Mouse (Mus musculus): ENCODE measurements around the gene Lpar5. TPM values are rescaled to one million over a fixed set of nuclear protein-coding genes. Genes with fewer than 3 reads are reported as not detected.
A peak's percentile ranks its signal among the peaks of the same experiment; 100 is the strongest.
"Not testable (repeated sequence)": the region's sequence is repeated elsewhere in the genome, so short reads cannot be mapped to it uniquely, and the experiment has no call there.

The Lpar5 gene
- 8.0 and 8.8 TPM in 2 replicates for total RNA-seq (2017)

GRCm38 (mm10) chr6:125067571-125067995 is at the start of gene Lpar5:
Lpar5 (plus strand) TSS chr6:125067920.
- ATAC-seq (replicated peaks in 1 of 2; ENCODE audit: insufficient read depth in 1 of 2, low FRiP score in 2 of 2, low TSS enrichment in 1 of 2, low read depth in 1 of 2, poor library complexity in 2 of 2, severe bottlenecking in 2 of 2): no peak

- ATAC-seq (replicated peaks in 1 of 2; ENCODE audit: insufficient read depth in 1 of 2, low FRiP score in 2 of 2, low TSS enrichment in 1 of 2, low read depth in 1 of 2, poor library complexity in 2 of 2, severe bottlenecking in 2 of 2): peak; percentile 65 to 86
Observed at GRCm38 (mm10) chr6:125030532-125030931, 37.2 kb upstream of the Lpar5 start.

- no peak for ATAC-seq (replicated peaks in 1 of 2; ENCODE audit: insufficient read depth in 1 of 2, low FRiP score in 2 of 2, low TSS enrichment in 1 of 2, low read depth in 1 of 2, poor library complexity in 2 of 2, severe bottlenecking in 2 of 2)
Observed at GRCm38 (mm10) chr6:125031604-125032003, 36.1 kb upstream of the Lpar5 start.

GRCm38 (mm10) chr6:125038666-125039065 is 29.1 kb upstream of the Lpar5 start:
- ATAC-seq (replicated peaks in 1 of 2; ENCODE audit: insufficient read depth in 1 of 2, low FRiP score in 2 of 2, low TSS enrichment in 1 of 2, low read depth in 1 of 2, poor library complexity in 2 of 2, severe bottlenecking in 2 of 2): no peak

- ATAC-seq (replicated peaks in 1 of 2; ENCODE audit: insufficient read depth in 1 of 2, low FRiP score in 2 of 2, low TSS enrichment in 1 of 2, low read depth in 1 of 2, poor library complexity in 2 of 2, severe bottlenecking in 2 of 2): no peak; a peak in 1 of 4 replicates
Observed at GRCm38 (mm10) chr6:125039131-125039530, 28.6 kb upstream of the Lpar5 start.

- ATAC-seq (replicated peaks in 1 of 2; ENCODE audit: insufficient read depth in 1 of 2, low FRiP score in 2 of 2, low TSS enrichment in 1 of 2, low read depth in 1 of 2, poor library complexity in 2 of 2, severe bottlenecking in 2 of 2): peak; percentile 92 to 95
Observed at GRCm38 (mm10) chr6:125039533-125040153, 28.1 kb upstream of the Lpar5 start, which contains the start of gene Ing4. Ing4 (plus strand) TSS chr6:125039760.

GRCm38 (mm10) chr6:125040221-125040620 is 27.5 kb upstream of the Lpar5 start:
- no peak for ATAC-seq (replicated peaks in 1 of 2; ENCODE audit: insufficient read depth in 1 of 2, low FRiP score in 2 of 2, low TSS enrichment in 1 of 2, low read depth in 1 of 2, poor library complexity in 2 of 2, severe bottlenecking in 2 of 2)

- peak in 1 of 2 experiments; percentile 47; a peak in 1 of 4 replicates for ATAC-seq (replicated peaks in 1 of 2; ENCODE audit: insufficient read depth in 1 of 2, low FRiP score in 2 of 2, low TSS enrichment in 1 of 2, low read depth in 1 of 2, poor library complexity in 2 of 2, severe bottlenecking in 2 of 2)
Observed at GRCm38 (mm10) chr6:125041047-125041446, 26.7 kb upstream of the Lpar5 start.

GRCm38 (mm10) chr6:125042081-125042480 is 25.6 kb upstream of the Lpar5 start:
- ATAC-seq (replicated peaks in 1 of 2; ENCODE audit: insufficient read depth in 1 of 2, low FRiP score in 2 of 2, low TSS enrichment in 1 of 2, low read depth in 1 of 2, poor library complexity in 2 of 2, severe bottlenecking in 2 of 2): no peak

- peak; percentile 63 to 78 for ATAC-seq (replicated peaks in 1 of 2; ENCODE audit: insufficient read depth in 1 of 2, low FRiP score in 2 of 2, low TSS enrichment in 1 of 2, low read depth in 1 of 2, poor library complexity in 2 of 2, severe bottlenecking in 2 of 2)
Observed at GRCm38 (mm10) chr6:125046691-125047090, 21.0 kb upstream of the Lpar5 start.

GRCm38 (mm10) chr6:125049678-125050077 is 18.0 kb upstream of the Lpar5 start, which contains the start of gene Acrbp:
Acrbp (plus strand) TSS chr6:125049689.
- ATAC-seq (replicated peaks in 1 of 2; ENCODE audit: insufficient read depth in 1 of 2, low FRiP score in 2 of 2, low TSS enrichment in 1 of 2, low read depth in 1 of 2, poor library complexity in 2 of 2, severe bottlenecking in 2 of 2): no peak

- ATAC-seq (replicated peaks in 1 of 2; ENCODE audit: insufficient read depth in 1 of 2, low FRiP score in 2 of 2, low TSS enrichment in 1 of 2, low read depth in 1 of 2, poor library complexity in 2 of 2, severe bottlenecking in 2 of 2): no peak
Observed at GRCm38 (mm10) chr6:125051237-125051636, 16.5 kb upstream of the Lpar5 start.

GRCm38 (mm10) chr6:125061493-125061892 is 6.2 kb upstream of the Lpar5 start:
- ATAC-seq (replicated peaks in 1 of 2; ENCODE audit: insufficient read depth in 1 of 2, low FRiP score in 2 of 2, low TSS enrichment in 1 of 2, low read depth in 1 of 2, poor library complexity in 2 of 2, severe bottlenecking in 2 of 2): no peak

- no peak for ATAC-seq (replicated peaks in 1 of 2; ENCODE audit: insufficient read depth in 1 of 2, low FRiP score in 2 of 2, low TSS enrichment in 1 of 2, low read depth in 1 of 2, poor library complexity in 2 of 2, severe bottlenecking in 2 of 2)
Observed at GRCm38 (mm10) chr6:125062511-125062910, 5.2 kb upstream of the Lpar5 start.

- ATAC-seq (replicated peaks in 1 of 2; ENCODE audit: insufficient read depth in 1 of 2, low FRiP score in 2 of 2, low TSS enrichment in 1 of 2, low read depth in 1 of 2, poor library complexity in 2 of 2, severe bottlenecking in 2 of 2): no peak
Observed at GRCm38 (mm10) chr6:125063906-125064305, 3.8 kb upstream of the Lpar5 start.

- ATAC-seq (replicated peaks in 1 of 2; ENCODE audit: insufficient read depth in 1 of 2, low FRiP score in 2 of 2, low TSS enrichment in 1 of 2, low read depth in 1 of 2, poor library complexity in 2 of 2, severe bottlenecking in 2 of 2): not testable (repeated sequence)
Observed at GRCm38 (mm10) chr6:125065223-125065622, 2.5 kb upstream of the Lpar5 start.

- peak; percentile 80 to 92 for ATAC-seq (replicated peaks in 1 of 2; ENCODE audit: insufficient read depth in 1 of 2, low FRiP score in 2 of 2, low TSS enrichment in 1 of 2, low read depth in 1 of 2, poor library complexity in 2 of 2, severe bottlenecking in 2 of 2)
Observed at GRCm38 (mm10) chr6:125071170-125071895, 3.6 kb downstream of the Lpar5 start.

GRCm38 (mm10) chr6:125071896-125072279 is 4.2 kb downstream of the Lpar5 start:
- 0 out of 4 replicates have a peak, but pooled peaks of 1 of the 2 experiments have one; percentile 6 for ATAC-seq (replicated peaks in 1 of 2; ENCODE audit: insufficient read depth in 1 of 2, low FRiP score in 2 of 2, low TSS enrichment in 1 of 2, low read depth in 1 of 2, poor library complexity in 2 of 2, severe bottlenecking in 2 of 2)
